Mouse (Mus musculus): ENCODE results near the gene Myl4. TPM values are rescaled to one million over a fixed set of nuclear protein-coding genes. Genes with fewer than 3 reads are reported as not detected.
A peak's percentile ranks its signal among the peaks of the same experiment; 100 is the strongest.
"Not testable (repeated sequence)": the region's sequence is repeated elsewhere in the genome, so short reads cannot be mapped to it uniquely, and the experiment has no call there.

Gene Myl4
- total RNA-seq (2021), result 100 to 1,000 TPM; 908 to 955 TPM

- peak; percentile 100 for DNase-seq
These were observed at the start of gene Myl4, which contains the start of gene Cdc27 for GRCm38 (mm10) chr11:104550406-104550974. TSS of gene Myl4 (plus strand) at chr11:104550663. TSS of gene Cdc27 (minus strand) at chr11:104550620.

GRCm38 (mm10) chr11:104508455-104508854, 42.0 kb upstream of the Myl4 start:
- DNase-seq, result no peak

GRCm38 (mm10) chr11:104510606-104511005, 39.9 kb upstream of the Myl4 start:
- DNase-seq, result peak; percentile 47

- DNase-seq, result no peak
These were observed 38.0 kb upstream of the Myl4 start for GRCm38 (mm10) chr11:104512436-104512835.

GRCm38 (mm10) chr11:104525935-104526334, 24.5 kb upstream of the Myl4 start:
- no peak for DNase-seq

GRCm38 (mm10) chr11:104536843-104537242, 13.6 kb upstream of the Myl4 start:
- no peak for DNase-seq

- no peak for DNase-seq
These were observed 12.4 kb upstream of the Myl4 start for GRCm38 (mm10) chr11:104537945-104538555.

- no peak for DNase-seq
These were observed 10.7 kb upstream of the Myl4 start for GRCm38 (mm10) chr11:104539811-104540210.

GRCm38 (mm10) chr11:104543337-104543736, 7.1 kb upstream of the Myl4 start:
- DNase-seq, result not testable (repeated sequence)

- DNase-seq, result no peak
These were observed 6.0 kb upstream of the Myl4 start for GRCm38 (mm10) chr11:104544507-104544906.

GRCm38 (mm10) chr11:104547502-104547901, 3.0 kb upstream of the Myl4 start:
- DNase-seq, result no peak

GRCm38 (mm10) chr11:104549438-104550405, 741 bp upstream of the Myl4 start:
- peak; percentile 89 for DNase-seq

GRCm38 (mm10) chr11:104558065-104558464, 7.6 kb downstream of the Myl4 start:
- DNase-seq, result no peak

GRCm38 (mm10) chr11:104558651-104559403, 8.4 kb downstream of the Myl4 start:
- no peak for DNase-seq

- no peak for DNase-seq
These were observed 10.5 kb downstream of the Myl4 start for GRCm38 (mm10) chr11:104560971-104561370.

GRCm38 (mm10) chr11:104563496-104563895, 13.0 kb downstream of the Myl4 start:
- no peak for DNase-seq

- no peak for DNase-seq
These were observed 14.7 kb downstream of the Myl4 start for GRCm38 (mm10) chr11:104565172-104565571.

- no peak for DNase-seq
These were observed 15.6 kb downstream of the Myl4 start for GRCm38 (mm10) chr11:104566097-104566496.

GRCm38 (mm10) chr11:104566796-104567195, 16.3 kb downstream of the Myl4 start:
- no peak for DNase-seq

- DNase-seq, result no peak
These were observed 17.3 kb downstream of the Myl4 start for GRCm38 (mm10) chr11:104567736-104568135.

- no peak for DNase-seq
These were observed 17.9 kb downstream of the Myl4 start for GRCm38 (mm10) chr11:104568326-104568725.

- DNase-seq, result not testable (repeated sequence)
These were observed 20.1 kb downstream of the Myl4 start for GRCm38 (mm10) chr11:104570515-104570914.

Measured in heart, postnatal 4 days (tissue).